Mouse (Mus musculus) spleen, postnatal 10 days (tissue): ENCODE results near the gene Gm48552.

Source experiments
- DNase-seq, 2 experiments: peaks; one replicate each; pipeline ENCODE4 v3.0.0; 2021 to 2022; ENCODE audit warnings: low spot score in 2 of 2

Gm48552 gene

GRCm38 (mm10) chr10:81405588-81406201 is 16.9 kb downstream of the Gm48552 start:
- peak; percentile 71 to 86 for DNase-seq

GRCm38 (mm10) chr10:81406504-81407440 is 18.0 kb downstream of the Gm48552 start:
- DNase-seq, result peak in 1 of 2 experiments; percentile 21

GRCm38 (mm10) chr10:81407539-81408423 is 19.0 kb downstream of the Gm48552 start:
- DNase-seq, result peak; percentile 46 to 70

- DNase-seq, result no peak
Measured at GRCm38 (mm10) chr10:81408424-81408729, 19.6 kb downstream of the Gm48552 start.

GRCm38 (mm10) chr10:81408871-81409291 is 20.1 kb downstream of the Gm48552 start:
- DNase-seq, result peak; percentile 75 to 90

- no peak for DNase-seq
Measured at GRCm38 (mm10) chr10:81409330-81409729, 20.5 kb downstream of the Gm48552 start.

- peak in 1 of 2 experiments; percentile 27 for DNase-seq
Measured at GRCm38 (mm10) chr10:81410350-81410749, 21.5 kb downstream of the Gm48552 start.

- no peak for DNase-seq
Measured at GRCm38 (mm10) chr10:81410981-81411380, 22.2 kb downstream of the Gm48552 start.

- peak in 1 of 2 experiments; percentile 44 for DNase-seq
Measured at GRCm38 (mm10) chr10:81411471-81412400, 22.9 kb downstream of the Gm48552 start.

GRCm38 (mm10) chr10:81412586-81413309 is 23.9 kb downstream of the Gm48552 start:
- DNase-seq, result no peak

GRCm38 (mm10) chr10:81413310-81414261 is 24.8 kb downstream of the Gm48552 start:
- DNase-seq, result peak in 1 of 2 experiments; percentile 68

- no peak for DNase-seq
Measured at GRCm38 (mm10) chr10:81414682-81415081, 25.9 kb downstream of the Gm48552 start.

- DNase-seq, result no peak
Measured at GRCm38 (mm10) chr10:81415146-81415545, 26.3 kb downstream of the Gm48552 start.

- DNase-seq, result no peak
Measured at GRCm38 (mm10) chr10:81415549-81416310, 26.9 kb downstream of the Gm48552 start.

- DNase-seq, result peak in 1 of 2 experiments; percentile 57
Measured at GRCm38 (mm10) chr10:81416581-81417226, 27.9 kb downstream of the Gm48552 start.

GRCm38 (mm10) chr10:81417227-81418215 is 28.7 kb downstream of the Gm48552 start:
- DNase-seq, result no peak
